Mouse (Mus musculus): ENCODE measurements around the gene Usp5.

Usp5 gene

GRCm38 (mm10) chr6:124828868-124829798, at the start of gene Usp5, which contains the start of gene Cdca3:
Gene Usp5 (minus strand): TSS chr6:124829484.
Gene Cdca3 (plus strand): TSS chr6:124829547.
- DNase-seq (ENCODE audit: low spot score in 2 of 2), result peak; percentile 93 to 98

GRCm38 (mm10) chr6:124874348-124874747, 45.1 kb upstream of the Usp5 start:
- DNase-seq (ENCODE audit: low spot score in 2 of 2), result no peak

GRCm38 (mm10) chr6:124866560-124866959, 37.3 kb upstream of the Usp5 start:
- peak in 1 of 2 experiments; percentile 5 for DNase-seq (ENCODE audit: low spot score in 2 of 2)

- peak in 1 of 2 experiments; percentile 49 for DNase-seq (ENCODE audit: low spot score in 2 of 2)
Measured at GRCm38 (mm10) chr6:124865766-124866362, 36.6 kb upstream of the Usp5 start.

- DNase-seq (ENCODE audit: low spot score in 2 of 2), result peak in 1 of 2 experiments; percentile 63
Measured at GRCm38 (mm10) chr6:124863658-124864298, 34.5 kb upstream of the Usp5 start, which contains the start of gene Gpr162. Gene Gpr162 (minus strand): TSS chr6:124863983.

GRCm38 (mm10) chr6:124863125-124863657, 33.9 kb upstream of the Usp5 start:
- DNase-seq (ENCODE audit: low spot score in 2 of 2), result no peak

GRCm38 (mm10) chr6:124862406-124863124, 33.3 kb upstream of the Usp5 start:
- no peak for DNase-seq (ENCODE audit: low spot score in 2 of 2)

- no peak for DNase-seq (ENCODE audit: low spot score in 2 of 2)
Measured at GRCm38 (mm10) chr6:124861802-124862201, 32.5 kb upstream of the Usp5 start.

GRCm38 (mm10) chr6:124861266-124861665, 32.0 kb upstream of the Usp5 start:
- no peak for DNase-seq (ENCODE audit: low spot score in 2 of 2)

- DNase-seq (ENCODE audit: low spot score in 2 of 2), result no peak
Measured at GRCm38 (mm10) chr6:124860511-124860910, 31.2 kb upstream of the Usp5 start.

- DNase-seq (ENCODE audit: low spot score in 2 of 2), result peak; percentile 92 to 94
Measured at GRCm38 (mm10) chr6:124859725-124860124, 30.4 kb upstream of the Usp5 start.

- no peak for DNase-seq (ENCODE audit: low spot score in 2 of 2)
Measured at GRCm38 (mm10) chr6:124858561-124859318, 29.5 kb upstream of the Usp5 start.

- no peak for DNase-seq (ENCODE audit: low spot score in 2 of 2)
Measured at GRCm38 (mm10) chr6:124857840-124858530, 28.7 kb upstream of the Usp5 start.

- DNase-seq (ENCODE audit: low spot score in 2 of 2), result peak; percentile 72 to 90
Measured at GRCm38 (mm10) chr6:124856916-124857839, 27.9 kb upstream of the Usp5 start, which contains the start of gene P3h3. Gene P3h3 (minus strand): TSS chr6:124857752.

- peak in 1 of 2 experiments; percentile 61 for DNase-seq (ENCODE audit: low spot score in 2 of 2)
Measured at GRCm38 (mm10) chr6:124856321-124856720, 27.0 kb upstream of the Usp5 start.

- no peak for DNase-seq (ENCODE audit: low spot score in 2 of 2)
Measured at GRCm38 (mm10) chr6:124854647-124855046, 25.4 kb upstream of the Usp5 start.

- no peak for DNase-seq (ENCODE audit: low spot score in 2 of 2)
Measured at GRCm38 (mm10) chr6:124850535-124850934, 21.3 kb upstream of the Usp5 start.

- DNase-seq (ENCODE audit: low spot score in 2 of 2), result peak; percentile 97 to 99
Measured at GRCm38 (mm10) chr6:124847305-124847704, 18.0 kb upstream of the Usp5 start.
